Mouse (Mus musculus) Patski (cell line): ENCODE results near the gene 4931440F15Rik. TPM values are rescaled to one million over a fixed set of nuclear protein-coding genes. Genes with fewer than 3 reads are reported as not detected.
"Not testable (repeated sequence)": the region's sequence is repeated elsewhere in the genome, so short reads cannot be mapped to it uniquely, and the experiment has no call there.

ENCODE experiments used
- ATAC-seq: fragments of 100-300 bp; one replicate; pipeline ENCODE4 v1.8.0; 2021
- CTCF ChIA-PET: fragments of 350-600 bp; sonication (Branson Sonifier 250); formaldehyde crosslinking; loops from one replicate; lab custom pipeline; 2022; ENCODE audit warnings: inconsistent platforms; lab: Charles Lee
- POLR2A ChIA-PET: fragments of 350-600 bp; sonication (Branson Sonifier 250); formaldehyde crosslinking; loops from one replicate; lab custom pipeline; 2022; ENCODE audit warnings: antibody characterized with exemption, inconsistent platforms; lab: Charles Lee
- DNase-seq: peaks from one replicate; pipeline ENCODE4 v3.0.0-alpha.2; 2011; ENCODE audit warnings: low read depth, low spot score
- H3K27me3 ChIP-seq: fragments of 371-371 bp; one replicate; pipeline ENCODE4 v1.5.1; 2021
- CTCF ChIP-seq: fragments of 100-300 bp; IDR thresholded peaks from one replicate; pipeline ENCODE4 v1.5.1; 2021
- in situ Hi-C: fragments of 300-500 bp; cut with MboI; formaldehyde crosslinking; loops from 3 replicates; pipeline ENCODE4 v1.11.1; 2018; ENCODE audit warnings: low pct_unique_long_range_greater_than_20kb, mixed read lengths
- polyA plus RNA-seq: library from polyadenylated mRNA; unstranded; gene quantifications from one replicate; pipeline ENCODE4 v1.2.3, GENCODE M21; 2021

4931440F15Rik gene
- polyA plus RNA-seq, 1 experiment from 2014 or later = 0.65 TPM

GRCm38 (mm10) chr11:29826001-29826400 is 533 bp upstream of the 4931440F15Rik start:
- ATAC-seq (no peak), DNase-seq (no peak)
- POLR2A ChIA-PET = no interaction called here
- TF ChIP-seq CTCF = no peak
- in situ Hi-C loops = no loop called here
- CTCF ChIA-PET = interaction anchor here (0.6 to 1.4 kb wide), 2 partner anchors 59 to 67 kb away, joined by 3 read pairs; no protein-coding TSS in a partner anchor
- H3K27me3 ChIP-seq = no peaks in the 10 kb centered on the region

- CTCF ChIA-PET, POLR2A ChIA-PET, ATAC-seq, in situ Hi-C loops, H3K27me3 ChIP-seq, DNase-seq: not testable (repeated sequence)
These were observed 796 bp downstream of the 4931440F15Rik start for GRCm38 (mm10) chr11:29824474-29825270.

GRCm38 (mm10) chr11:29823141-29823540 is 2.3 kb downstream of the 4931440F15Rik start:
- ATAC-seq (no peak), DNase-seq (no peak)
- no peaks in the 10 kb centered on the region for H3K27me3 ChIP-seq
- ChIA-PET POLR2A (no interaction called here), CTCF (no interaction called here)
- no peak for TF ChIP-seq CTCF
- in situ Hi-C loops = no loop called here

GRCm38 (mm10) chr11:29815670-29816069 is 9.8 kb downstream of the 4931440F15Rik start:
- in situ Hi-C loops = no loop called here
- no peaks in the 10 kb centered on the region for H3K27me3 ChIP-seq
- CTCF ChIA-PET = no interaction called here
- TF ChIP-seq CTCF = no peak
- POLR2A ChIA-PET = no interaction called here
- DNase-seq (no peak), ATAC-seq (no peak)

- in situ Hi-C loops = no loop called here
- ChIA-PET POLR2A (no interaction called here), CTCF (no interaction called here)
- DNase-seq (no peak), ATAC-seq (no peak)
- no peak for TF ChIP-seq CTCF
- H3K27me3 ChIP-seq = no peaks in the 10 kb centered on the region
These were observed 10.2 kb downstream of the 4931440F15Rik start for GRCm38 (mm10) chr11:29815261-29815660.

GRCm38 (mm10) chr11:29813267-29813666 is 12.2 kb downstream of the 4931440F15Rik start:
- no peak for TF ChIP-seq CTCF
- ChIA-PET POLR2A (no interaction called here), CTCF (interaction anchor here (0.5 kb wide), 1 partner anchor 101 kb away, joined by 3 read pairs; no protein-coding TSS in a partner anchor)
- no peaks in the 10 kb centered on the region for H3K27me3 ChIP-seq
- DNase-seq = no peak
- ATAC-seq = no peak
- in situ Hi-C loops = no loop called here

GRCm38 (mm10) chr11:29812475-29812874 is 13.0 kb downstream of the 4931440F15Rik start:
- no peak for TF ChIP-seq CTCF
- no peaks in the 10 kb centered on the region for H3K27me3 ChIP-seq
- ChIA-PET POLR2A (no interaction called here), CTCF (no interaction called here)
- no peak for DNase-seq
- in situ Hi-C loops = no loop called here
- ATAC-seq = no peak

- in situ Hi-C loops = no loop called here
- ChIA-PET POLR2A (no interaction called here), CTCF (no interaction called here)
- no peaks in the 10 kb centered on the region for H3K27me3 ChIP-seq
- ATAC-seq = no peak
- no peak for DNase-seq
- TF ChIP-seq CTCF = no peak
These were observed 15.1 kb downstream of the 4931440F15Rik start for GRCm38 (mm10) chr11:29810324-29810723.

GRCm38 (mm10) chr11:29808981-29809589 is 16.4 kb downstream of the 4931440F15Rik start:
- CTCF ChIA-PET = interaction anchor here (1.1 to 2.2 kb wide), 2 partner anchors 15 to 28 kb away, joined by 3 to 7 read pairs; no protein-coding TSS in a partner anchor
- POLR2A ChIA-PET = interaction anchor here (0.9 kb wide), 1 partner anchor 104 kb away, joined by 4 read pairs; no protein-coding TSS in a partner anchor
- ATAC-seq (no peak), DNase-seq (no peak)
- no peaks in the 10 kb centered on the region for H3K27me3 ChIP-seq
- in situ Hi-C loops = no loop called here
- no peak for TF ChIP-seq CTCF

GRCm38 (mm10) chr11:29808173-29808980 is 17.1 kb downstream of the 4931440F15Rik start:
- H3K27me3 ChIP-seq = no peaks in the 10 kb centered on the region
- ATAC-seq (no peak), DNase-seq (no peak)
- in situ Hi-C loops = no loop called here
- TF ChIP-seq CTCF = no peak
- POLR2A ChIA-PET = interaction anchor here (0.9 kb wide), 1 partner anchor 105 kb away, joined by 4 read pairs; no protein-coding TSS in a partner anchor
- CTCF ChIA-PET = interaction anchor here (1.1 to 2.2 kb wide), 2 partner anchors 15 to 27 kb away, joined by 3 to 7 read pairs; no protein-coding TSS in a partner anchor
